Mouse (Mus musculus): ENCODE results near the gene 1700023F06Rik.

The 1700023F06Rik gene

GRCm38 (mm10) chr11:103181911-103182310 lies 26.4 kb downstream of the 1700023F06Rik start:
- DNase-seq (ENCODE audit: low spot score in 2 of 2), result no peak

- no peak for DNase-seq (ENCODE audit: low spot score in 2 of 2)
These were observed 27.0 kb downstream of the 1700023F06Rik start for GRCm38 (mm10) chr11:103181349-103181748.

- DNase-seq (ENCODE audit: low spot score in 2 of 2), result no peak
These were observed 27.9 kb downstream of the 1700023F06Rik start for GRCm38 (mm10) chr11:103180426-103180825.

- no peak for DNase-seq (ENCODE audit: low spot score in 2 of 2)
These were observed 29.6 kb downstream of the 1700023F06Rik start for GRCm38 (mm10) chr11:103178748-103179147.

- no peak for DNase-seq (ENCODE audit: low spot score in 2 of 2)
These were observed 30.4 kb downstream of the 1700023F06Rik start for GRCm38 (mm10) chr11:103177815-103178485.

GRCm38 (mm10) chr11:103177216-103177615 lies 31.1 kb downstream of the 1700023F06Rik start:
- no peak for DNase-seq (ENCODE audit: low spot score in 2 of 2)

GRCm38 (mm10) chr11:103176510-103176909 lies 31.8 kb downstream of the 1700023F06Rik start:
- DNase-seq (ENCODE audit: low spot score in 2 of 2), result no peak

GRCm38 (mm10) chr11:103175688-103176442 lies 32.5 kb downstream of the 1700023F06Rik start:
- DNase-seq (ENCODE audit: low spot score in 2 of 2), result no peak

- no peak for DNase-seq (ENCODE audit: low spot score in 2 of 2)
These were observed 33.4 kb downstream of the 1700023F06Rik start for GRCm38 (mm10) chr11:103174891-103175391.

- DNase-seq (ENCODE audit: low spot score in 2 of 2), result no peak
These were observed 33.9 kb downstream of the 1700023F06Rik start for GRCm38 (mm10) chr11:103174411-103174832.

GRCm38 (mm10) chr11:103173771-103174344 lies 34.5 kb downstream of the 1700023F06Rik start:
- DNase-seq (ENCODE audit: low spot score in 2 of 2), result no peak

GRCm38 (mm10) chr11:103173041-103173770 lies 35.2 kb downstream of the 1700023F06Rik start:
- no peak for DNase-seq (ENCODE audit: low spot score in 2 of 2)

- DNase-seq (ENCODE audit: low spot score in 2 of 2), result no peak
These were observed 35.8 kb downstream of the 1700023F06Rik start for GRCm38 (mm10) chr11:103172392-103173040.

GRCm38 (mm10) chr11:103171703-103172391 lies 36.5 kb downstream of the 1700023F06Rik start:
- DNase-seq (ENCODE audit: low spot score in 2 of 2), result no peak

GRCm38 (mm10) chr11:103171286-103171620 lies 37.1 kb downstream of the 1700023F06Rik start:
- DNase-seq (ENCODE audit: low spot score in 2 of 2), result no peak

- no peak for DNase-seq (ENCODE audit: low spot score in 2 of 2)
These were observed 37.7 kb downstream of the 1700023F06Rik start, which contains the start of gene Fmnl1 for GRCm38 (mm10) chr11:103170494-103171285. TSS of gene Fmnl1 (plus strand) at chr11:103171107.

- no peak for DNase-seq (ENCODE audit: low spot score in 2 of 2)
These were observed 38.3 kb downstream of the 1700023F06Rik start for GRCm38 (mm10) chr11:103170111-103170493.

GRCm38 (mm10) chr11:103169664-103170063 lies 38.7 kb downstream of the 1700023F06Rik start:
- no peak for DNase-seq (ENCODE audit: low spot score in 2 of 2)

- peak in 1 of 2 experiments; percentile 78 for DNase-seq (ENCODE audit: low spot score in 2 of 2)
These were observed 39.5 kb downstream of the 1700023F06Rik start for GRCm38 (mm10) chr11:103168690-103169390.

Measured in frontal cortex, postnatal 14 days (tissue).